In the genomic region with DNA sequence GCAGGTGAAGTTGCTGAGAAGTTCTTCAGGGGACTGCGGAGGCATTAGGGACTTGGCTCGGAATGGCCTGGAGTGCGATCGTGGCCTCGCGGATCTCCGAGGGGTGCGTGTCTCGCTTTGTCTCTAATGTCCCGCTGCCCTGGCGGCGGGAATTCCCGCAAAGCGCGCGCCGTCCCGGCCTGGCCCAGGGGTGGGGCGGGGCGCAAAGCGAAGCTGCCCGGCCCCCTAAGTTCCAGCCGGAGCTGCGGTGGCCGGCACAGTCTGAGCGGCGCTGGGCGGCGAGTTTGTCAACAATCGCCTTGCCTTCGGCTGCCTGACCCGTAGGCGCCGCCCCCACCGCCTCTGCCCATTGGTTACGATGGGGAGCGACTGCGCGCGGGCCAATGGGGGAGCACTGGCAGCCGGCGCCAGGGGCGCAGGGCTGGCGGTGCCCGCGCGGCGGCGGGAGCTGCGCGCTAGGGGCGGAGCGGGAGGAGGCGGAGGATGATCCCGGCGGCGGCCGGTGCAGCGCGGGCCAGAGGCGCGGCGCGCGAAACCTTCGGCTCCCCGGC, we compare ENCODE assay signal across 1 mouse cellular context.
A peak's percentile ranks its signal among the peaks of the same experiment; 100 is the strongest.
TF ChIP-seq lines count a peak whose summit lies in the region.

No protein-coding gene starts in this region.

TF ChIP-seq in CH12.LX, 34 proteins besides CTCF, POLR2A, EP300 and RAD21:
- TF ChIP-seq SIN3A (IDR thresholded peaks at IDR 0.05; ENCODE audit: low read length) (peak; percentile 60; the same call in 1 of the 2 replicates), ETS1 (conservative IDR thresholded peaks at IDR 0.05; ENCODE audit: low read depth, low read length) (no peak), MXI1 (IDR thresholded peaks at IDR 0.05; ENCODE audit: low read depth, low read length) (peak; percentile 80), ZMIZ1 (IDR thresholded peaks at IDR 0.05; ENCODE audit: low read depth, low read length) (peak; percentile 37; the same call in 1 of the 2 replicates), NRF1 (IDR thresholded peaks at IDR 0.05; ENCODE audit: low read depth, low read length) (peak; percentile 73), CHD2 (IDR thresholded peaks at IDR 0.05; ENCODE audit: low read length) (0 out of 2 replicates have a peak, but pooled peaks have one; percentile 31), SMC3 (IDR thresholded peaks at IDR 0.05; ENCODE audit: low read depth, low read length) (peak; percentile 15; the same call in 1 of the 2 replicates), USF2 (conservative IDR thresholded peaks at IDR 0.05; ENCODE audit: low read depth, low read length) (no peak), ELF1 (IDR thresholded peaks at IDR 0.05; ENCODE audit: low read depth, low read length) (no peak), HCFC1 (IDR thresholded peaks at IDR 0.05; ENCODE audit: low read depth, low read length) (no peak), GABPA (IDR thresholded peaks at IDR 0.05; ENCODE audit: insufficient replicate concordance, low read depth, low read length) (no peak), CHD1 (IDR thresholded peaks at IDR 0.05; ENCODE audit: low read depth, low read length) (no peak), ZKSCAN1 (IDR thresholded peaks at IDR 0.05; ENCODE audit: borderline replicate concordance, low read depth, low read length) (no peak), ZC3H11A (IDR thresholded peaks at IDR 0.05; ENCODE audit: low read depth, low read length) (no peak), JUND (conservative IDR thresholded peaks at IDR 0.05; ENCODE audit: low read depth, low read length) (no peak), UBTF (IDR thresholded peaks at IDR 0.05; ENCODE audit: low read depth, low read length) (no peak; the same call in none of the 2 replicates), MAZ (IDR thresholded peaks at IDR 0.05; ENCODE audit: low read depth, low read length) (0 out of 2 replicates have a peak, but pooled peaks have one; percentile 12), MAFK (IDR thresholded peaks at IDR 0.05; ENCODE audit: insufficient replicate concordance, low read length) (no peak), TCF12 (IDR thresholded peaks at IDR 0.05; ENCODE audit: low read depth, low read length) (peak; percentile 58; the same call in 1 of the 2 replicates)
